Comparison of ENCODE assay signal across 16 mouse cellular contexts in the genomic region with DNA sequence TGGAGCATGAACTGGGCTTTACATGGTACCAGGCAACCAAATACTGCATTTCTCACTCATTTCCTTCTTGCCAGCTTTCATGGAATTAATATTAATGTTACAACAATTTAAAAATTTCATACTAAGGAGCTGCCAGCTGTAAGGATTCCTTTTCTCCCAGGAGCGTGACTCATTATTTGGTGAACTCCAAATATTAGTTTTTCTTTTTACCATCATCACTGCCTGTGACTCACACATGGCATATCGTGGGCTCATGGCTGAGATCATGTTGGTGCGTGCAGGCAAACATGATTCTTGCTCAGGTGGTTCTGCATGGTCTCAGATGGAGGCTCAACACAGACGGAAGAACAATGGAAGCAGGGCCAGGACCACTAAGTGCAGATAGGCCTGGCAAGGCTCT. TPM values are rescaled to one million over a fixed set of nuclear protein-coding genes. Genes with fewer than 3 reads are reported as not detected.
A peak's percentile ranks its signal among the peaks of the same experiment; 100 is the strongest.
DNase-seq lines count a peak whose midpoint lies in the region; ATAC-seq and TF ChIP-seq lines count a peak whose summit lies in the region.
"Had no signal": no experiment of that assay in that cellular context is flagged by ENCODE, and none has a peak within 500 bp of the region (broad histone marks: within the 10 kb centered on the region; RNA-seq: fewer than 3 reads in every experiment).

No protein-coding gene starts in this region.

- WGBS in midbrain, embryonic 15.5 days, result 94% methylated on average over 4 of the region's 4 CpGs

- intact Hi-C loops in left cerebral cortex, adult 2 months (cut with DNase I), result loop anchor here (1.0 to 5.0 kb wide), 5 partner anchors 46 to 383 kb away; no protein-coding TSS in a partner anchor
- intact Hi-C loops in left cerebral cortex, postnatal 14 days (cut with DNase I), result no loop called here

- no peak for TF ChIP-seq CTCF in left cerebral cortex, adult 2 months (IDR thresholded peaks at IDR 0.05)

- peak overlapping the region; percentile 81 for H3K27ac ChIP-seq in left cerebral cortex, adult 2 months
- no peak overlapping the region for H3K27ac ChIP-seq in midbrain, embryonic 15.5 days
- H3K27ac ChIP-seq: embryonic facial prominence, embryonic 12.5 days; forebrain, embryonic 10.5 days; lung, embryonic 15.5 days had no signal

- no peak overlapping the region for H3ac ChIP-seq in myocyte (ENCODE audit: control insufficient read depth, insufficient read length)

- H3K4me1 ChIP-seq in midbrain, embryonic 15.5 days, result no peaks in the 10 kb centered on the region
- H3K4me1 ChIP-seq: embryonic facial prominence, embryonic 12.5 days; lung, embryonic 15.5 days had no signal

- no peaks in the 10 kb centered on the region for H3K27me3 ChIP-seq in myocyte (ENCODE audit: control insufficient read depth, insufficient read depth, insufficient read length)
- no peaks in the 10 kb centered on the region for H3K27me3 ChIP-seq in midbrain, embryonic 15.5 days (replicated peaks)
- H3K27me3 ChIP-seq: embryonic facial prominence, embryonic 12.5 days; lung, embryonic 15.5 days had no signal

- H3K79me2 ChIP-seq in myocyte (ENCODE audit: control insufficient read depth, insufficient read depth), result peaks cover 7% of the 10 kb centered on the region

- no peak for ATAC-seq in midbrain, embryonic 15.5 days (replicated peaks)
- ATAC-seq: hindbrain, embryonic 16.5 days had no signal

- TF ChIP-seq POLR2A in myocyte (IDR thresholded peaks at IDR 0.05; ENCODE audit: insufficient read length, low read depth), result no peak

- peak in 1 of 2 experiments; percentile 17 for DNase-seq in left cerebral cortex, adult 2 months (ENCODE audit: extremely low spot score in 1 of 2, low spot score in 2 of 2)
- DNase-seq in left cerebral cortex, postnatal 14 days (ENCODE audit: low spot score in 2 of 2), result no peak
- DNase-seq in 416B (ENCODE audit: low read depth), result peak; percentile 43
- peak; percentile 82 for DNase-seq in NIH3T3 (ENCODE audit: low read depth)
- DNase-seq in B cell, adult 2 months, result no peak
- DNase-seq: adrenal gland, adult 2 months; cerebellum, adult 11-12 months; kidney, adult 2 months; thymus, postnatal 4 days had no signal

- no peaks in the 10 kb centered on the region for H3K36me3 ChIP-seq in myocyte (ENCODE audit: control insufficient read depth, insufficient read depth)
- no peaks in the 10 kb centered on the region for H3K36me3 ChIP-seq in midbrain, embryonic 15.5 days (replicated peaks)
- H3K36me3 ChIP-seq: embryonic facial prominence, embryonic 12.5 days; forebrain, embryonic 10.5 days; lung, embryonic 15.5 days had no signal

- no peak overlapping the region for H3K9ac ChIP-seq in midbrain, embryonic 15.5 days
- H3K9ac ChIP-seq: embryonic facial prominence, embryonic 12.5 days; lung, embryonic 15.5 days had no signal

- no peaks in the 10 kb centered on the region for H3K9me3 ChIP-seq in midbrain, embryonic 15.5 days
- H3K9me3 ChIP-seq: embryonic facial prominence, embryonic 12.5 days; forebrain, embryonic 10.5 days; lung, embryonic 15.5 days had no signal

- H3K4me2 ChIP-seq in myocyte (ENCODE audit: low read depth), result peak overlapping the region; percentile 43
- no peak overlapping the region for H3K4me2 ChIP-seq in midbrain, embryonic 15.5 days
- H3K4me2 ChIP-seq: embryonic facial prominence, embryonic 12.5 days; liver, embryonic 11.5 days; lung, embryonic 15.5 days had no signal

- no peak overlapping the region for H3K4me3 ChIP-seq in left cerebral cortex, adult 2 months
- no peak overlapping the region for H3K4me3 ChIP-seq in myocyte
- H3K4me3 ChIP-seq in midbrain, embryonic 15.5 days, result no peak overlapping the region
- H3K4me3 ChIP-seq: embryonic facial prominence, embryonic 12.5 days; forebrain, embryonic 10.5 days; lung, embryonic 15.5 days had no signal

TF ChIP-seq in myocyte, 11 proteins besides CTCF, POLR2A, EP300 and RAD21:
- TF ChIP-seq TCF12 (IDR thresholded peaks at IDR 0.05; ENCODE audit: insufficient read depth, poor library complexity, severe bottlenecking), result no peak
- no peak for TF ChIP-seq SRF (IDR thresholded peaks at IDR 0.05; ENCODE audit: control insufficient read depth, insufficient read length, low read depth)

RNA-seq across cellular contexts. Expression of a gene that starts 53.5 kb away (rescaled TPM):
- total RNA-seq in left cerebral cortex, adult 2 months (2021), result 10 to 100 TPM; 39.5 to 45.2 TPM
- total RNA-seq in left cerebral cortex, postnatal 14 days (2021), result 10 to 100 TPM; 41.3 to 44.5 TPM
- polyA plus RNA-seq in myocyte (2012; fragmentation: generic; extraction: Trizol), result 77.2 TPM
- 51.2 and 53.2 TPM in 2 replicates for polyA plus RNA-seq in midbrain, embryonic 15.5 days (2015; fragmentation: Nextera tagmentation; extraction: Ambion mirVana)

RNA-seq across cellular contexts. Expression of a gene that starts 53.5 kb away (rescaled TPM):
- 1 to 10 TPM; 3.8 to 4.0 TPM for total RNA-seq in left cerebral cortex, adult 2 months (2021)
- total RNA-seq in left cerebral cortex, postnatal 14 days (2021), result 1 to 10 TPM; 2.5 to 4.0 TPM
- 2.0 TPM for polyA plus RNA-seq in myocyte (2012; fragmentation: generic; extraction: Trizol)
- polyA plus RNA-seq in midbrain, embryonic 15.5 days (2015; fragmentation: Nextera tagmentation; extraction: Ambion mirVana), result 1.7 and 2.0 TPM in 2 replicates

Comparison
In these comparisons a context has a peak if more than half of its experiments do, and no peak if none do; other contexts are left out.
1. DNase-seq: peak in 416B (single experiment) and NIH3T3 (single experiment); none in left cerebral cortex, postnatal 14 days (0 of 2) and B cell, adult 2 months (0 of 2).